Mouse (Mus musculus): Measurements from ENCODE around the gene Tmem183a. TPM values are rescaled to one million over a fixed set of nuclear protein-coding genes. Genes with fewer than 3 reads are reported as not detected.

Tmem183a gene
- polyA plus RNA-seq, 1 experiment from 2014 or later, result 62.9 TPM

DNA sequence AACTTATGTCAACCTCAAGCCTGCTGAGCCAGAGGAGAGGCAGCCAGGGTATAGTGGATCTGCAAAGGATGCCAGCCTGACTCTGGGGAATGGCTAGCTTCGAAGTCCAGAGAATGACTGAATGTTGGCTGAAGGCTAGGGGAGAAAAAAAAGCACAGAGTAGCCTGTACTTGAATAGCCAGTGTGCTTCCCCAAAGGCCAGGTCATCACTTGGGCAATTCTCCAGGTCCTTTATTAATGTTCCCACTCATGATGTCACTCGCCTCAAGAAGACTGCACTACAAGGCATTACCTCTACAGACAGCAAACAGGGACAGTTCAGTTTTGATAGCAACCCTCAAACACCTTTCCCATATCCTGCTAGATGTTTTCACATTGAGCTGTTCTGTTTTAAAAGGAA lies 51.5 kb downstream of the Tmem183a start:
- Histone ChIP-seq H3K27ac (no peak overlapping the region), H3K4me3 (no peak overlapping the region), H3K36me3 (no peaks in the 10 kb centered on the region), H3K27me3 (replicated peaks) (no peaks in the 10 kb centered on the region; the same call in 1 of the 2 replicates), H3K4me1 (no peaks in the 10 kb centered on the region), H3K9me3 (replicated peaks) (no peaks in the 10 kb centered on the region), H3K4me2 (no peak overlapping the region), H3K9ac (no peak overlapping the region)
- 69% methylated on average over 2 of the region's 2 CpGs for WGBS (ENCODE audit: insufficient replicate concordance)
- no peak for ATAC-seq

DNA sequence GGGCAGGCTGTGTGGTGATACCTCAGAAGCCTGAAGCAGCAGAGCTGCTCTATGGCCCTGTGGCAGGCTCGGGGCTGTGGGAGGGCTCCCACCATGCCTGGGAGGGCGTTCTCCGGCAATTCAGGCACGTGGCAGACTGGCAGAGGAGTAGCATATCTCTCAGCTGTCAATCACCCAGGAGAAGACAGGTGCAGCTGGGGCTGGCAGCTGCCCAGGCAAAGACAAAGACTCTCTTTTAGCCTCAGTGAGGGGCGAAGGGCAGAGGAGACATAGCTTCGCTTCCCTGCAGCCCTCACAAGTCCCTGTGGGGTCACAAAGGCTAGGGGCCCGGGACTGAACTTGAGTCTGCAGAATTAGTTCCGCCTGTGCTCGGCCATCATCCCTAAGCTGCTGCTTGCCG lies 54.4 kb downstream of the Tmem183a start:
- H3K9ac ChIP-seq, result no peak overlapping the region
- no peak overlapping the region for H3K27ac ChIP-seq
- peaks cover 5% of the 10 kb centered on the region; the same call in 1 of the 2 replicates for H3K27me3 ChIP-seq (replicated peaks)
- no peak overlapping the region for H3K4me2 ChIP-seq
- 51% methylated on average over 10 of the region's 10 CpGs for WGBS (ENCODE audit: insufficient replicate concordance)
- no peak for ATAC-seq
- H3K9me3 ChIP-seq (replicated peaks), result no peaks in the 10 kb centered on the region
- H3K4me1 ChIP-seq, result peaks cover 14% of the 10 kb centered on the region
- H3K36me3 ChIP-seq, result no peaks in the 10 kb centered on the region
- no peak overlapping the region for H3K4me3 ChIP-seq

DNA sequence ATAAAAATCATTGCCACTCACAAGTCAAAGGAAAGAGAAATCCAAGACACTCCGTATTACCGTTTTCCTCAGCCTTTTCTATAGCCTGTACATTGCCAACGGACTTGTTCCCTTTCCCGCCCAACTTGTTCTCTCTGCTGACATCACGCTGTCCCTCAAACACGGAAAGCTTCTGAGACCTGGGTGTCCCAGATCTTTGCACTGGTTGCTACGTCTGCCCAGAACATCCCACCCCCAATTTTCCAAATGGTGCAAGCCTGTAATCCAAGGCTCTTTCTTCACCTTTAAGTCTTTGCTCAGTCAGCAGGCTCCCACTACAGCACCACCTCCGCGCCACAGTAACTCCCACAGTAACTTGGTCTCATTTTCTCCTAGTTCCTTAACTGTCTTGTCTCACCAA lies 56.8 kb downstream of the Tmem183a start:
- no peak overlapping the region for H3K4me2 ChIP-seq
- no peak overlapping the region for H3K4me3 ChIP-seq
- H3K27ac ChIP-seq, result no peak overlapping the region
- peaks cover 16% of the 10 kb centered on the region for H3K27me3 ChIP-seq (replicated peaks)
- H3K36me3 ChIP-seq, result no peaks in the 10 kb centered on the region
- H3K4me1 ChIP-seq, result peaks cover 16% of the 10 kb centered on the region
- H3K9me3 ChIP-seq (replicated peaks), result no peaks in the 10 kb centered on the region
- H3K9ac ChIP-seq, result no peak overlapping the region
- ATAC-seq, result no peak
- 79% methylated on average over 9 of the region's 9 CpGs for WGBS (ENCODE audit: insufficient replicate concordance)

DNA sequence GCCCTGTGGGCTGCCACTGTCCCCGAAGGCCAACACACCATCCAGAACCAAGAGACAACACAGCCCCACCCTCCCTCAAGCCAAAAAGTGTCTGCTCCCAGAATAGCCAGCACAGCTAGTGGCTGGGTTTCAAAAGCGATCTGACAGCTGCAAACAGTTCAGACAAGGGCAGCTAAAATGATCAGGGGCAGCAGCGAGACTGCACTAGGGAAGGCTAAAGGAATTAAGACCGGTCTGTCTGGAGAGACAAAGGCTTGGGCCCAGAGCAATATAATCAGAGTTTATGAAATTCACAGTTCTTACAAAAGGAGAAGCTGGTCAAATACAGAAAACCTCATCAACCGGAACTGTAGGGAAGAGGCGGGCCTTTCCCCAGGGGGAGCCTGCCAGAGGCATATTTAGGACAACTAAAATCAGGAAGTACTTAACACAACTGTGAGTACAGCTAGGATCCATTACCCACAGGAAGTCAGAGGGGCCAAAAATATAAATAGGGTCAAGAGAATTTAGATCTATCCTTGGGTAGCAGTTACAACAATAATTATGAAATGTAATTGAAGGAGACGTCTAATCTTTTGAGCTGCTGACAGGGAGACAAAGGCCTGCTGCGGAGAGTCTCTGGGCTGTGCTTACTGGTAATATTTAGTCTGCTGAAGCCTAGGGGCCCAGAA lies 59.1 kb downstream of the Tmem183a start:
- H3K4me2 ChIP-seq, result peak overlapping the region; percentile 22; the same call in 1 of the 2 replicates
- H3K9me3 ChIP-seq (replicated peaks), result no peaks in the 10 kb centered on the region
- ATAC-seq, result no peak
- peaks cover 38% of the 10 kb centered on the region for H3K27me3 ChIP-seq (replicated peaks)
- peak overlapping the region; percentile 71 for H3K27ac ChIP-seq
- H3K9ac ChIP-seq, result no peak overlapping the region
- 29% methylated on average over 8 of the region's 8 CpGs for WGBS (ENCODE audit: insufficient replicate concordance)
- H3K4me3 ChIP-seq, result no peak overlapping the region
- H3K4me1 ChIP-seq, result peaks cover 29% of the 10 kb centered on the region
- no peaks in the 10 kb centered on the region for H3K36me3 ChIP-seq

DNA sequence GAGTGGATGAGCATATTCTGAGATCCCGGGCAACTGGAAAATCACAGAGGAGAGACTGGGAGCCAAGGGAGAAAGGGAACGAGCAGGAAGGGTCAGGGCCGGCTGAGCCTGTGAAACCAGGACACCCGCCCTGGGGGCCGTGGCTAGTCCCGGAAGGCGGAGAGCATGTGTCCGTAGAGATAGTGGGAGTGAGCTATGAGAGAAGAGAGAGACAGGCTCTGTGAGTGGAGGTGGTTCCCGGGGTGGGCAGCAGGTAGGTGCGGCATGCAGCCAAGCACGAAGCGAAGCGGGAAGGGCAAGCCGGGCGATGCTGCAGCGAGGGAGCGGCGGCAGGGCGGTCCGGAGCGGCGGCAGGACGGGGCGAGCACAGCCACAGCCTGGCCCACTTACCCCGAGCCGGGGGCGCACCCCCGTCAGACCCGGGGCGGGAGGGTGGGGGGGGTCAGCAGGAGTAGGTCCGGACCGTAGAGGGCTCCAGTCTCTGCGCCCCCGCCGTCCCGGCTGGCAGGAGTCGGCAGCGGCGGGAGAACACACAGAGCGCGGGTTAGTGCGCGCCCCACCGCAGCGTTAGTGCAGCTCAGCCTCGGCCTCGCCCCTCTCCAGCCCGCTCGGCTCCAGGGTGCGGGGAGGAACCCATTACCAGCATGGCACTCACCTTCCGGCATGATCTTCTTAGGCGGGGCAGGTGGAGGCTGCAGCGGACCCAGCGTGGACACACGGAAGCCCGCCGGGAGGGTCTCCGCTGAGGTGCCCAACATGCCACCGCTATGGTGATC lies 63.0 kb downstream of the Tmem183a start:
- Histone ChIP-seq H3K27me3 (replicated peaks) (peaks cover 45% of the 10 kb centered on the region), H3K27ac (no peak overlapping the region), H3K4me1 (peaks cover 29% of the 10 kb centered on the region), H3K36me3 (no peaks in the 10 kb centered on the region), H3K4me2 (peak overlapping the region; percentile 82), H3K9ac (peak overlapping the region; percentile 51), H3K4me3 (peak overlapping the region; percentile 55), H3K9me3 (replicated peaks) (no peaks in the 10 kb centered on the region)
- ATAC-seq, result peak; percentile 35; the same call in 1 of the 2 replicates
- WGBS (ENCODE audit: insufficient replicate concordance), result 2% methylated on average over 56 of the region's 59 CpGs

DNA sequence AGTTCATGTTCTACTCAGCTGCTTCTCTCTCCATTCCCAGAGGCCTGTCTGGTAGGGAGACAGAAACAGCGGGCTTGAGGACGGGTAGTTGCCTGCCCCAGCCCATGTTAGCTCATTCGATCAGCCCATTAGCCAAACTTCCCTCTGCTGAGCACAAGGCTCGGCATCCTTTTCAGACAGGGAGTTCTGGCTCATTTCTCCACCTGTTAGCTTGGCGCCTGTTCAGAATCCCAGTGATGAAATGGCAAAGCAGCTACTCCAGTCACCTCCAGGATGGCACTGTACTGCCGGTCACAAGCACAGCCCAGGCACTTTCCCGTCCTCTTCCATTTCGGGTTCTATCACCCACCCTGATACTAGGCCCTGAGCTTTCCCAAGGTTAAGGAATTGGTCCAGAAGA lies 64.5 kb downstream of the Tmem183a start:
- H3K27ac ChIP-seq, result no peak overlapping the region
- H3K9me3 ChIP-seq (replicated peaks), result no peaks in the 10 kb centered on the region
- no peak overlapping the region; the same call in 1 of the 2 replicates for H3K9ac ChIP-seq
- peaks cover 45% of the 10 kb centered on the region for H3K27me3 ChIP-seq (replicated peaks)
- H3K4me3 ChIP-seq, result no peak overlapping the region
- ATAC-seq, result no peak
- peaks cover 14% of the 10 kb centered on the region for H3K4me1 ChIP-seq
- 67% methylated on average over 8 of the region's 8 CpGs for WGBS (ENCODE audit: insufficient replicate concordance)
- no peak overlapping the region for H3K4me2 ChIP-seq
- no peaks in the 10 kb centered on the region for H3K36me3 ChIP-seq

Other genes starting within 250 kb of the Tmem183a start
- 1.4 and 1.5 TPM in 2 replicates for gene Chil1, start 179.8 kb downstream of the Tmem183a start, polyA plus RNA-seq (2016; fragmentation: Nextera tagmentation; extraction: Ambion mirVana)
- 0.37 and 1.1 TPM in 2 replicates for gene Mybph, start 168.5 kb downstream of the Tmem183a start, polyA plus RNA-seq (2016; fragmentation: Nextera tagmentation; extraction: Ambion mirVana)
- gene Adora1, start 126.5 kb downstream of the Tmem183a start, polyA plus RNA-seq (2016; fragmentation: Nextera tagmentation; extraction: Ambion mirVana), result 0.06 and 0.16 TPM in 2 replicates
- 1.1 and 4.9 TPM in 2 replicates for gene Myog, start 72.0 kb downstream of the Tmem183a start, polyA plus RNA-seq (2016; fragmentation: Nextera tagmentation; extraction: Ambion mirVana)
- gene Ppfia4, start 29.1 kb downstream of the Tmem183a start, polyA plus RNA-seq (2016; fragmentation: Nextera tagmentation; extraction: Ambion mirVana), result 1.5 TPM in 2 replicates
- gene 4933406M09Rik, start 24.0 kb upstream of the Tmem183a start, polyA plus RNA-seq (2016; fragmentation: Nextera tagmentation; extraction: Ambion mirVana), result not detected in 2 replicates
- gene Cyb5r1, start 43.6 kb upstream of the Tmem183a start, polyA plus RNA-seq (2016; fragmentation: Nextera tagmentation; extraction: Ambion mirVana), result 23.0 and 24.8 TPM in 2 replicates
- 113 and 114 TPM in 2 replicates for gene Adipor1, start 53.4 kb upstream of the Tmem183a start, polyA plus RNA-seq (2016; fragmentation: Nextera tagmentation; extraction: Ambion mirVana)
- gene Klhl12, start 93.6 kb upstream of the Tmem183a start, polyA plus RNA-seq (2016; fragmentation: Nextera tagmentation; extraction: Ambion mirVana), result 40.2 and 41.7 TPM in 2 replicates
- 23.5 and 24.2 TPM in 2 replicates for gene Rabif, start 132.7 kb upstream of the Tmem183a start, polyA plus RNA-seq (2016; fragmentation: Nextera tagmentation; extraction: Ambion mirVana)
- not detected in 2 replicates for gene Mgat4e, start 187.7 kb upstream of the Tmem183a start, polyA plus RNA-seq (2016; fragmentation: Nextera tagmentation; extraction: Ambion mirVana)
- gene Kdm5b, start 198.2 kb upstream of the Tmem183a start, polyA plus RNA-seq (2016; fragmentation: Nextera tagmentation; extraction: Ambion mirVana), result 16.1 and 16.5 TPM in 2 replicates